In genomic region chr13:92580220-92581043, GRCm38 (mm10) we compare ENCODE assay signal across 8 mouse cellular contexts. TPM values are rescaled to one million over a fixed set of nuclear protein-coding genes. Genes with fewer than 3 reads are reported as not detected.
DNase-seq lines count a peak whose midpoint lies in the region; ATAC-seq and TF ChIP-seq lines count a peak whose summit lies in the region.

No protein-coding gene starts in this region.

- H3K4me1 ChIP-seq in heart, adult 2 months (ENCODE audit: control insufficient read depth, insufficient read depth, low read length): peaks cover 5% of the 10 kb centered on the region
- no peaks in the 10 kb centered on the region for H3K4me1 ChIP-seq in kidney, adult 2 months (ENCODE audit: control insufficient read depth, insufficient read depth, low read length)
- H3K4me1 ChIP-seq in limb, embryonic 10.5 days: no peaks in the 10 kb centered on the region
- peaks cover 9% of the 10 kb centered on the region; the same call in 1 of the 2 replicates for H3K4me1 ChIP-seq in stomach, embryonic 15.5 days

- H3K4me2 ChIP-seq in stomach, embryonic 15.5 days: no peak overlapping the region

- peak; percentile 47 to 54 for DNase-seq in urinary bladder, adult 18-20 months (ENCODE audit: low spot score in 2 of 2)
- no peak for DNase-seq in urinary bladder, postnatal 10 days (ENCODE audit: low spot score)
- DNase-seq in embryo, embryonic 11.5 days (ENCODE audit: low read depth, low spot score): peak; percentile 48
- peak; percentile 66 to 71 for DNase-seq in heart, adult 2 months
- DNase-seq in kidney, adult 2 months: peak; percentile 73
- peak; percentile 67 for DNase-seq in limb, embryonic 10.5 days (ENCODE audit: low spot score)
- peak; percentile 72 for DNase-seq in naive thymus-derived CD4-positive, alpha-beta T cell, adult 2 months (ENCODE audit: low read depth)

- peak; percentile 58; the same call in 1 of the 2 replicates for TF ChIP-seq EP300 in heart, adult 2 months (IDR thresholded peaks at IDR 0.05; ENCODE audit: insufficient read depth, low read depth, low read length)

- no peak overlapping the region for H3K9ac ChIP-seq in heart, adult 2 months (ENCODE audit: low read depth, low read length)
- H3K9ac ChIP-seq in stomach, embryonic 15.5 days: no peak overlapping the region

- ATAC-seq in stomach, embryonic 15.5 days (ENCODE audit: insufficient read depth, low FRiP score, low read depth): peak; percentile 40; the same call in 1 of the 2 replicates

- WGBS in heart, adult 2 months: 25% methylated on average over 10 of the region's 10 CpGs
- 25% methylated on average over 10 of the region's 10 CpGs for WGBS in kidney, adult 2 months
- WGBS in limb, embryonic 10.5 days: 47% methylated on average over 10 of the region's 10 CpGs
- 26% methylated on average over 10 of the region's 10 CpGs for WGBS in stomach, embryonic 15.5 days

- peak; percentile 92 for TF ChIP-seq CTCF in heart, adult 2 months (IDR thresholded peaks at IDR 0.05)
- peak; percentile 74 for TF ChIP-seq CTCF in kidney, adult 2 months (conservative IDR thresholded peaks at IDR 0.05; ENCODE audit: insufficient read depth, insufficient read length, low read depth, low read length)

- intact Hi-C loops in heart, adult 2 months (cut with DNase I): loop anchor here (1.0 kb wide), 1 partner anchor 161 kb away; no protein-coding TSS in a partner anchor

- no peak overlapping the region for H3K4me3 ChIP-seq in heart, adult 2 months
- no peak overlapping the region for H3K4me3 ChIP-seq in kidney, adult 2 months (ENCODE audit: insufficient read depth, low read depth, low read length)
- no peak overlapping the region for H3K4me3 ChIP-seq in limb, embryonic 10.5 days
- no peak overlapping the region for H3K4me3 ChIP-seq in stomach, embryonic 15.5 days (replicated peaks)

- no peaks in the 10 kb centered on the region for H3K9me3 ChIP-seq in limb, embryonic 10.5 days (replicated peaks)
- no peaks in the 10 kb centered on the region for H3K9me3 ChIP-seq in stomach, embryonic 15.5 days

- no peak for TF ChIP-seq POLR2A in heart, adult 2 months (IDR thresholded peaks at IDR 0.05; ENCODE audit: insufficient read depth, low read depth, low read length)
- TF ChIP-seq POLR2A in kidney, adult 2 months (IDR thresholded peaks at IDR 0.05; ENCODE audit: low read depth, low read length): no peak

- H3K36me3 ChIP-seq in heart, adult 2 months (ENCODE audit: control insufficient read depth, insufficient read depth, low read length): no peaks in the 10 kb centered on the region
- H3K36me3 ChIP-seq in kidney, adult 2 months (ENCODE audit: control insufficient read depth, insufficient read depth, low read length): no peaks in the 10 kb centered on the region
- no peaks in the 10 kb centered on the region for H3K36me3 ChIP-seq in limb, embryonic 10.5 days
- no peaks in the 10 kb centered on the region for H3K36me3 ChIP-seq in stomach, embryonic 15.5 days

- no peaks in the 10 kb centered on the region for H3K79me2 ChIP-seq in heart, adult 2 months (replicated peaks; ENCODE audit: control insufficient read depth, insufficient read depth, low read length)

- H3K27me3 ChIP-seq in heart, adult 2 months (ENCODE audit: control insufficient read depth, insufficient read depth, low read length): no peaks in the 10 kb centered on the region
- no peaks in the 10 kb centered on the region for H3K27me3 ChIP-seq in kidney, adult 2 months (replicated peaks; ENCODE audit: control insufficient read depth, insufficient read depth, low read length)
- H3K27me3 ChIP-seq in limb, embryonic 10.5 days (ENCODE audit: low read depth, poor library complexity, severe bottlenecking): no peaks in the 10 kb centered on the region
- no peaks in the 10 kb centered on the region for H3K27me3 ChIP-seq in stomach, embryonic 15.5 days (replicated peaks)

- H3K27ac ChIP-seq in heart, adult 2 months: no peak overlapping the region
- no peak overlapping the region for H3K27ac ChIP-seq in kidney, adult 2 months (ENCODE audit: insufficient read depth, low read depth, low read length)
- H3K27ac ChIP-seq in limb, embryonic 10.5 days: no peak overlapping the region
- H3K27ac ChIP-seq in stomach, embryonic 15.5 days: no peak overlapping the region

RNA-seq across cellular contexts. Expression of gene Spz1, which starts 4.5 kb away (rescaled TPM):
- not detected for total RNA-seq in heart, adult 2 months (2021)
- polyA plus RNA-seq in heart, adult 2 months (2012; rRNA removed): 0.23 and 0.31 TPM in 2 replicates
- polyA plus RNA-seq in kidney, adult 2 months (2012; rRNA removed): 0.09 and 0.22 TPM in 2 replicates
- polyA plus RNA-seq in limb, embryonic 10.5 days (2016; fragmentation: Nextera tagmentation; extraction: Ambion mirVana): not detected in 2 replicates
- not detected in 2 replicates for polyA plus RNA-seq in stomach, embryonic 15.5 days (2015; fragmentation: Nextera tagmentation; extraction: Ambion mirVana)

RNA-seq across cellular contexts. Expression of gene Serinc5, which starts 30.5 kb away (rescaled TPM):
- total RNA-seq in heart, adult 2 months (2021): 10 to 100 TPM; 12.0 to 12.4 TPM
- 10.3 and 15.3 TPM in 2 replicates for polyA plus RNA-seq in heart, adult 2 months (2012; rRNA removed)
- polyA plus RNA-seq in kidney, adult 2 months (2012; rRNA removed): 10.4 and 11.1 TPM in 2 replicates
- 9.1 and 10.1 TPM in 2 replicates for polyA plus RNA-seq in limb, embryonic 10.5 days (2016; fragmentation: Nextera tagmentation; extraction: Ambion mirVana)
- polyA plus RNA-seq in stomach, embryonic 15.5 days (2015; fragmentation: Nextera tagmentation; extraction: Ambion mirVana): 20.4 and 21.9 TPM in 2 replicates

RNA-seq across cellular contexts. Expression of gene Zfyve16, which starts 49.8 kb away (rescaled TPM):
- 10 to 100 TPM; 11.5 to 11.7 TPM for total RNA-seq in heart, adult 2 months (2021)
- polyA plus RNA-seq in heart, adult 2 months (2012; rRNA removed): 2.9 and 8.4 TPM in 2 replicates
- polyA plus RNA-seq in kidney, adult 2 months (2012; rRNA removed): 4.7 and 5.1 TPM in 2 replicates
- polyA plus RNA-seq in limb, embryonic 10.5 days (2016; fragmentation: Nextera tagmentation; extraction: Ambion mirVana): 9.8 and 12.5 TPM in 2 replicates
- 8.2 and 8.6 TPM in 2 replicates for polyA plus RNA-seq in stomach, embryonic 15.5 days (2015; fragmentation: Nextera tagmentation; extraction: Ambion mirVana)
